In the genomic region with DNA sequence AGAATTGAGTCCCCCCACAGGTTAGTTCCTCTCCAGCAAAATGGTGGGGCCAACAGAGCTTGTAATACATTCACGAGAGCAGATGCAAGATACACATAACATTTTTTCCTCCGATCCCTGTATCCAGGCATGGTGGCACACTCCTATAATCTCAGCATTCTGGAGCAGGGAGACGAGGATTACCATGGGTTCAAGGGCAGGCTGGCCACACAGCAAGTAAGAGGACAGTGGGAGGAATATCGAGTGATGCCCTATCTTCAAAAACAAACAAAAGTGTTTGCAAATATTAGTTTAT, we compare ENCODE assay signal across 21 mouse cellular contexts.
DNase-seq lines count a peak whose midpoint lies in the region; ATAC-seq and TF ChIP-seq lines count a peak whose summit lies in the region.
"Had no signal": no experiment of that assay in that cellular context is flagged by ENCODE, and none has a peak within 500 bp of the region (broad histone marks: within the 10 kb centered on the region; RNA-seq: fewer than 3 reads in every experiment).

No protein-coding gene starts in this region.

- H3K27ac ChIP-seq in midbrain, embryonic 11.5 days (ENCODE audit: low read depth, low read length), result peak overlapping the region; percentile 12; the same call in 1 of the 2 replicates
- H3K27ac ChIP-seq in midbrain, postnatal 0 days (ENCODE audit: low read depth, low read length), result no peak overlapping the region
- peak overlapping the region; percentile 58 for H3K27ac ChIP-seq in forebrain, embryonic 16.5 days (ENCODE audit: low read length)
- peak overlapping the region; percentile 31; the same call in 1 of the 2 replicates for H3K27ac ChIP-seq in hindbrain, embryonic 16.5 days (ENCODE audit: low read depth, low read length)
- H3K27ac ChIP-seq in neural tube, embryonic 15.5 days (replicated peaks), result peak overlapping the region; percentile 51; the same call in 1 of the 2 replicates
- H3K27ac ChIP-seq: kidney, postnatal 0 days; limb, embryonic 12.5 days; liver, embryonic 13.5 days; lung, embryonic 15.5 days had no signal

- H3K4me1 ChIP-seq in midbrain, embryonic 11.5 days (ENCODE audit: control insufficient read depth, insufficient read depth, low read length), result peaks cover 2% of the 10 kb centered on the region; the same call in 1 of the 2 replicates
- H3K4me1 ChIP-seq in midbrain, postnatal 0 days (ENCODE audit: insufficient read depth, low read length), result no peaks in the 10 kb centered on the region
- peaks cover 14% of the 10 kb centered on the region for H3K4me1 ChIP-seq in forebrain, embryonic 16.5 days (replicated peaks; ENCODE audit: control insufficient read depth, insufficient read depth, low read length)
- H3K4me1 ChIP-seq in hindbrain, embryonic 16.5 days (ENCODE audit: control insufficient read depth, insufficient read depth, low read depth, low read length), result peaks cover 3% of the 10 kb centered on the region; the same call in 1 of the 2 replicates
- peaks cover 7% of the 10 kb centered on the region; the same call in 1 of the 2 replicates for H3K4me1 ChIP-seq in neural tube, embryonic 15.5 days
- H3K4me1 ChIP-seq: liver, embryonic 13.5 days; lung, embryonic 15.5 days had no signal

- 78% methylated on average over 4 of the region's 4 CpGs for WGBS in midbrain, embryonic 11.5 days
- 70% methylated on average over 4 of the region's 4 CpGs for WGBS in midbrain, postnatal 0 days
- 72% methylated on average over 4 of the region's 4 CpGs for WGBS in forebrain, embryonic 16.5 days
- WGBS in hindbrain, embryonic 16.5 days, result 71% methylated on average over 4 of the region's 4 CpGs
- WGBS in neural tube, embryonic 15.5 days, result 63% methylated on average over 4 of the region's 4 CpGs

- no peaks in the 10 kb centered on the region for H3K27me3 ChIP-seq in midbrain, embryonic 11.5 days (ENCODE audit: control insufficient read depth, insufficient read depth, low read length)
- H3K27me3 ChIP-seq in midbrain, postnatal 0 days (ENCODE audit: insufficient read depth, low read length), result no peaks in the 10 kb centered on the region
- H3K27me3 ChIP-seq in forebrain, embryonic 16.5 days (replicated peaks; ENCODE audit: control insufficient read depth, insufficient read depth, low read length), result no peaks in the 10 kb centered on the region
- no peaks in the 10 kb centered on the region for H3K27me3 ChIP-seq in hindbrain, embryonic 16.5 days (replicated peaks; ENCODE audit: control insufficient read depth, insufficient read depth, low read length)
- no peaks in the 10 kb centered on the region for H3K27me3 ChIP-seq in neural tube, embryonic 15.5 days (replicated peaks)
- H3K27me3 ChIP-seq: limb, embryonic 12.5 days; liver, embryonic 13.5 days; lung, embryonic 15.5 days had no signal

- no peak for DNase-seq in midbrain, embryonic 11.5 days (ENCODE audit: low spot score, missing footprints)
- no peak for DNase-seq in midbrain, postnatal 0 days (ENCODE audit: low spot score)
- DNase-seq in heart, adult 9 months (ENCODE audit: low spot score in 2 of 2), result no peak
- no peak for DNase-seq in kidney, postnatal 10 days
- no peak for DNase-seq in gastrocnemius, adult 8-10 months (ENCODE audit: low spot score in 2 of 2)
- DNase-seq: adrenal gland, postnatal 36 days; cerebellum, adult 9-11 months; embryo, embryonic 11 days; gastrocnemius, postnatal 25 days; heart, postnatal 36 days; liver, embryonic 13.5 days; thymus, postnatal 14 days had no signal

- no peak overlapping the region for H3K4me3 ChIP-seq in midbrain, embryonic 11.5 days (ENCODE audit: low read depth, low read length)
- no peak overlapping the region for H3K4me3 ChIP-seq in midbrain, postnatal 0 days (ENCODE audit: low read depth, low read length)
- H3K4me3 ChIP-seq in forebrain, embryonic 16.5 days (replicated peaks; ENCODE audit: low read length), result no peak overlapping the region
- H3K4me3 ChIP-seq in hindbrain, embryonic 16.5 days (ENCODE audit: low read length), result no peak overlapping the region
- H3K4me3 ChIP-seq in neural tube, embryonic 15.5 days (replicated peaks), result no peak overlapping the region
- H3K4me3 ChIP-seq: limb, embryonic 12.5 days; liver, embryonic 13.5 days; lung, embryonic 15.5 days; myocyte had no signal

- ATAC-seq in midbrain, embryonic 11.5 days (ENCODE audit: low FRiP score), result no peak; the same call in 1 of the 2 replicates
- no peak; the same call in 1 of the 2 replicates for ATAC-seq in midbrain, postnatal 0 days (ENCODE audit: low FRiP score)
- ATAC-seq in forebrain, embryonic 16.5 days, result no peak
- no peak for ATAC-seq in hindbrain, embryonic 16.5 days
- peak; percentile 41; the same call in 1 of the 2 replicates for ATAC-seq in neural tube, embryonic 15.5 days (ENCODE audit: low FRiP score)
- ATAC-seq: intestine, postnatal 0 days had no signal

- H3K9me3 ChIP-seq in midbrain, embryonic 11.5 days (ENCODE audit: control insufficient read depth, low read length), result no peaks in the 10 kb centered on the region
- no peaks in the 10 kb centered on the region for H3K9me3 ChIP-seq in midbrain, postnatal 0 days (ENCODE audit: low read length)
- H3K9me3 ChIP-seq in forebrain, embryonic 16.5 days (ENCODE audit: control insufficient read depth, low read length), result no peaks in the 10 kb centered on the region
- H3K9me3 ChIP-seq in hindbrain, embryonic 16.5 days (ENCODE audit: control insufficient read depth, low read length), result no peaks in the 10 kb centered on the region
- no peaks in the 10 kb centered on the region for H3K9me3 ChIP-seq in neural tube, embryonic 15.5 days (replicated peaks)
- H3K9me3 ChIP-seq: limb, embryonic 12.5 days; liver, embryonic 13.5 days; lung, embryonic 15.5 days had no signal

- H3K9ac ChIP-seq in midbrain, embryonic 11.5 days (ENCODE audit: low read length), result no peak overlapping the region
- H3K9ac ChIP-seq in midbrain, postnatal 0 days (replicated peaks; ENCODE audit: low read length, poor library complexity, severe bottlenecking), result no peak overlapping the region
- no peak overlapping the region for H3K9ac ChIP-seq in forebrain, embryonic 16.5 days (replicated peaks; ENCODE audit: low read depth, low read length)
- no peak overlapping the region for H3K9ac ChIP-seq in hindbrain, embryonic 16.5 days (ENCODE audit: low read depth, low read length)
- no peak overlapping the region for H3K9ac ChIP-seq in neural tube, embryonic 15.5 days (replicated peaks)
- H3K9ac ChIP-seq: limb, embryonic 12.5 days; liver, embryonic 13.5 days; lung, embryonic 15.5 days had no signal

- no peak for TF ChIP-seq CTCF in midbrain, postnatal 0 days (IDR thresholded peaks at IDR 0.05)

- H3K4me2 ChIP-seq in midbrain, embryonic 11.5 days, result no peak overlapping the region
- no peak overlapping the region for H3K4me2 ChIP-seq in midbrain, postnatal 0 days (ENCODE audit: low read depth, low read length, poor library complexity, severe bottlenecking)
- H3K4me2 ChIP-seq in forebrain, embryonic 16.5 days (ENCODE audit: low read length), result no peak overlapping the region
- no peak overlapping the region for H3K4me2 ChIP-seq in hindbrain, embryonic 16.5 days (ENCODE audit: low read length)
- H3K4me2 ChIP-seq in neural tube, embryonic 15.5 days, result no peak overlapping the region
- H3K4me2 ChIP-seq: heart, embryonic 11.5 days; limb, embryonic 12.5 days; liver, embryonic 13.5 days; lung, embryonic 15.5 days had no signal

- no peaks in the 10 kb centered on the region for H3K36me3 ChIP-seq in midbrain, embryonic 11.5 days (ENCODE audit: control insufficient read depth, insufficient read depth, low read length)
- no peaks in the 10 kb centered on the region for H3K36me3 ChIP-seq in midbrain, postnatal 0 days (ENCODE audit: insufficient read depth, low read length)
- H3K36me3 ChIP-seq in forebrain, embryonic 16.5 days (ENCODE audit: control insufficient read depth, insufficient read depth), result no peaks in the 10 kb centered on the region
- no peaks in the 10 kb centered on the region for H3K36me3 ChIP-seq in hindbrain, embryonic 16.5 days (ENCODE audit: control insufficient read depth, insufficient read depth, low read length)
- no peaks in the 10 kb centered on the region for H3K36me3 ChIP-seq in neural tube, embryonic 15.5 days
- H3K36me3 ChIP-seq: limb, embryonic 12.5 days; liver, embryonic 13.5 days; lung, embryonic 15.5 days had no signal
